Mouse (Mus musculus) ES-Bruce4 (cell line): ENCODE results near the gene Unc45b. TPM values are rescaled to one million over a fixed set of nuclear protein-coding genes. Genes with fewer than 3 reads are reported as not detected.

ENCODE experiments used
- H3K27ac ChIP-seq: 2 replicates; pipeline ENCODE4 v1.5.1; 2012; ENCODE audit warnings: low read length, inconsistent platforms; ENCODE audit not compliant: insufficient read depth
- H3K27me3 ChIP-seq: 2 replicates; pipeline ENCODE4 v1.6.1; 2012; ENCODE audit warnings: mild to moderate bottlenecking, low read length, inconsistent platforms; ENCODE audit not compliant: control insufficient read depth, poor library complexity, insufficient read depth, severe bottlenecking
- H3K36me3 ChIP-seq: 2 replicates; pipeline ENCODE4 v1.6.1; 2012; ENCODE audit warnings: inconsistent platforms, mild to moderate bottlenecking, low read length, moderate library complexity; ENCODE audit not compliant: control insufficient read depth, poor library complexity, insufficient read depth, severe bottlenecking
- H3K4me1 ChIP-seq: one replicate; pipeline ENCODE4 v1.8.1; 2011; ENCODE audit warnings: low read length; ENCODE audit not compliant: control insufficient read depth, insufficient read depth
- H3K4me3 ChIP-seq: 2 replicates; pipeline ENCODE4 v1.5.1; 2011; ENCODE audit warnings: low read depth, mild to moderate bottlenecking, low read length
- H3K9ac ChIP-seq: 2 replicates; pipeline ENCODE4 v1.6.1; 2012; ENCODE audit warnings: low read depth, mild to moderate bottlenecking, inconsistent platforms; ENCODE audit not compliant: poor library complexity, severe bottlenecking
- H3K9me3 ChIP-seq: replicated peaks from 2 replicates; pipeline ENCODE4 v1.6.1; 2012; ENCODE audit warnings: mild to moderate bottlenecking, low read length, inconsistent platforms; ENCODE audit not compliant: control insufficient read depth, poor library complexity, insufficient read depth, severe bottlenecking
- CTCF ChIP-seq: IDR thresholded peaks from one replicate; pipeline ENCODE4 v1.8.1; 2011; ENCODE audit warnings: low read depth, low read length
- EP300 ChIP-seq: IDR thresholded peaks from 2 replicates; pipeline ENCODE4 v1.6.1; 2011; ENCODE audit warnings: low read depth, low read length; ENCODE audit not compliant: insufficient read depth
- POLR2A ChIP-seq: IDR thresholded peaks from one replicate; pipeline ENCODE4 v1.8.1; 2011; ENCODE audit warnings: low read length; ENCODE audit not compliant: insufficient read depth
- polyA plus RNA-seq: library from polyadenylated mRNA; stranded (reverse); fragments of >200 nt; gene quantifications from 2 replicates; pipeline ENCODE4 v1.2.4, GENCODE M21; 2011; ENCODE audit warnings: low read depth; ENCODE audit not compliant: missing spikeins, insufficient read depth, insufficient read length

The Unc45b gene
- polyA plus RNA-seq, 1 experiment = 3.5 TPM

DNA sequence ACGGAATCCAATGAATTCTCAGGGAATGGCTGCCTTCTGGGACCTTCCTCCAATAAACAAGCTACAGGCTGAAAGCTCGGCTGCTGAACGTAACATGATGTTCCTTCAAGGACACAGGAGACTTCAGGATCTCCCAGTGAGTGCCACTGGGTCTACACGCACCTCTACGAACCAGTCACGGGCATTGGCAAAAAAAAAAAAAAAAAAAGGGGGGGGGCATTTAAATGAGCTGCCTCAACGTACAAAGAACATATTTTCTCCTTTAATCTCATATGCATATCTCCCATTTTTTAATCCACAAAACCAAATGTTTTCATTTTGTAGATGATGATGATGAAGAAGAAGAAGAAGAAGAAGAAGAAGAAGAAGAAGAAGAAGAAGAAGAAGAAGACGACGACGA, 44.4 kb upstream of the Unc45b start:
- no peak overlapping the region for H3K9ac ChIP-seq
- no peaks in the 10 kb centered on the region for H3K27me3 ChIP-seq
- TF ChIP-seq EP300 (no peak), CTCF (no peak), POLR2A (no peak)
- no peaks in the 10 kb centered on the region for H3K9me3 ChIP-seq
- no peaks in the 10 kb centered on the region; the same call in 1 of the 2 replicates for H3K36me3 ChIP-seq
- H3K27ac ChIP-seq = no peak overlapping the region
- no peaks in the 10 kb centered on the region for H3K4me1 ChIP-seq
- H3K4me3 ChIP-seq = no peak overlapping the region

DNA sequence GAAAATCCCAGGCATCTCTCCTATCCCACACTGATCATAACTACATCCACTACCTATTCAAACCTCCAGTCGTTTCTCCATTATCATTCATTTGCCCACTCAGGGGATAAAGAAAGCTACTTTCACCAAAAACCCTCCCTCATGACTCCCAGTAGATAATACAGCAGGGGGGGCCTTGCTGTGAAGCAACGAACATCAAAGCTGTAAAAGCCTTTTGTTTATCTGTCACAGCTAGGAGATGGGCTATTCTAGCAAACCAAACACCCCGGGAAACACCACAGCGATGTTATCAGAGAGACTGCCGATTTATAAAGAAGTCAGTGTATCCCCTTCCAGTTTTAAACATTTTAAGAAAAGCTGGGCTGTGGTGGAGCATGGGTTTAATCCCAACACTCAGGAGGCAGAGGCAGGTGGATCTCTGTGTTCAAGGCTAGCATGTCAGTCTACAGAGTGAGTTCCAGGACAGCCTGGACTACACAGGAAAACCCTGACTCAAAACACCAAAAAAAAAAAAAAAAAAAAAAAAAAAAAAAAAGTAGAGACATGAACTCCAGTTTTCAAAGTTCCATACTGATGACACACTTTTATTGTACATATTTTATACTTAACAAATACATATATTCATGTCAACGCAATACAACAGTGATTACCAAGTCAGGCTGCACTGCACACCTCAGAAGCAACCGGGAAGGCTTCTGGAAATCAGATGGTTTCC, 43.3 kb upstream of the Unc45b start:
- no peak overlapping the region for H3K27ac ChIP-seq
- no peaks in the 10 kb centered on the region; the same call in 1 of the 2 replicates for H3K36me3 ChIP-seq
- H3K9ac ChIP-seq = no peak overlapping the region
- H3K27me3 ChIP-seq = no peaks in the 10 kb centered on the region
- TF ChIP-seq CTCF = no peak
- no peak for TF ChIP-seq POLR2A
- no peak for TF ChIP-seq EP300
- no peaks in the 10 kb centered on the region for H3K4me1 ChIP-seq
- H3K9me3 ChIP-seq = no peaks in the 10 kb centered on the region
- no peak overlapping the region for H3K4me3 ChIP-seq

DNA sequence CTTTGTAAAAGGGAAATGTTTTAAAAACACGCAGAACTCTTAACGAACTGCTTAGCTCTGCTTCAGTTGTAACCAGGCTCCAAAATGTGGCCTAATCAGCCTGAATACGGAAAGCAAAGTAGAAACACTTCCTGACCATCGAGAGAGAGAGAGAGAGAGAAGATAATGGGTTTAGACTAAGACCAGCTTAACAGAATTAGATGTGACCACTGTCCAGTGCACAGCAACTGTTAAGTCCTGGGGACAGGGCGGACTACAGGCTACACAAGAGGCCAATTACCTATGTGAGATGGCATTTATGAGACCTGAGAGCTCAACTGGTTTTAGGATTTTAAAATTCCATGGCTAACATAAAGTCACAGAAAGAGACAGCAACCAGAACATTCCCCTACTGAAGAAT, 42.4 kb upstream of the Unc45b start:
- no peaks in the 10 kb centered on the region for H3K27me3 ChIP-seq
- no peak overlapping the region for H3K9ac ChIP-seq
- H3K36me3 ChIP-seq = no peaks in the 10 kb centered on the region; the same call in 1 of the 2 replicates
- H3K4me3 ChIP-seq = no peak overlapping the region
- TF ChIP-seq EP300 (no peak), POLR2A (no peak), CTCF (no peak)
- H3K27ac ChIP-seq = no peak overlapping the region
- no peaks in the 10 kb centered on the region for H3K4me1 ChIP-seq
- H3K9me3 ChIP-seq = no peaks in the 10 kb centered on the region

DNA sequence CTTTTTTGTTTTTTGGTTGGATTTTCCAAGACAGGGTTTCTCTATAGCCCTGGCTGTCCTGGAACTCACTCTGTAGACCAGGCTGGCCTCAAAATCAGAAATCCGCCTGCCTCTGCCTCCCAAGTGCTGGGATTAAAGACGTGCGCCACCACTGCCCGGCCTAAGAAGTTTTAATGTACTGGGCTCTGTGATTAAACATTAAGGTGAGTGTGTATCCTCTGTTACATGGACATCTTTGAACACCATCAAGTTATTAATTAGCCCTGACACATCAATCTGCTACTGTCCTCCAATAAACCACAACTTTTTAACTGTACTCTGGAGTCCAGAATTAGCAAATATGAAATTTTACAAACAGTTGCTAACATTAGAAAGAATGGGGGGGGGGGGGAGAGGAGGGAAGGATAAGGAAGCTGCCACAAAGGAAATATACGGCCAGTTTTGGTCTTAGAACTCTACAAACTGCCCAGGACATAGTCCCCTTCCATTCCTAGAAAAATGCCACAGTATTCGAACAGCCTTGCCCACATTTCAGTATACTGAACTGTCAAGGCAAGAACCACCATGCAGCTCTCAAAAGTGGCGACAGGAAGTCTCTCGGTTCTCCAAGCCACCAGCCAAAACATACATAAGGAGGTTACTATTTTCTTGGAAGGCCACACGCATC, 40.7 kb upstream of the Unc45b start:
- TF ChIP-seq CTCF (no peak), EP300 (no peak), POLR2A (no peak)
- no peaks in the 10 kb centered on the region for H3K9me3 ChIP-seq
- peak overlapping the region; percentile 77 for H3K4me3 ChIP-seq
- H3K4me1 ChIP-seq = no peaks in the 10 kb centered on the region
- H3K9ac ChIP-seq = peak overlapping the region; percentile 86
- no peak overlapping the region for H3K27ac ChIP-seq
- no peaks in the 10 kb centered on the region; the same call in 1 of the 2 replicates for H3K36me3 ChIP-seq
- no peaks in the 10 kb centered on the region for H3K27me3 ChIP-seq

DNA sequence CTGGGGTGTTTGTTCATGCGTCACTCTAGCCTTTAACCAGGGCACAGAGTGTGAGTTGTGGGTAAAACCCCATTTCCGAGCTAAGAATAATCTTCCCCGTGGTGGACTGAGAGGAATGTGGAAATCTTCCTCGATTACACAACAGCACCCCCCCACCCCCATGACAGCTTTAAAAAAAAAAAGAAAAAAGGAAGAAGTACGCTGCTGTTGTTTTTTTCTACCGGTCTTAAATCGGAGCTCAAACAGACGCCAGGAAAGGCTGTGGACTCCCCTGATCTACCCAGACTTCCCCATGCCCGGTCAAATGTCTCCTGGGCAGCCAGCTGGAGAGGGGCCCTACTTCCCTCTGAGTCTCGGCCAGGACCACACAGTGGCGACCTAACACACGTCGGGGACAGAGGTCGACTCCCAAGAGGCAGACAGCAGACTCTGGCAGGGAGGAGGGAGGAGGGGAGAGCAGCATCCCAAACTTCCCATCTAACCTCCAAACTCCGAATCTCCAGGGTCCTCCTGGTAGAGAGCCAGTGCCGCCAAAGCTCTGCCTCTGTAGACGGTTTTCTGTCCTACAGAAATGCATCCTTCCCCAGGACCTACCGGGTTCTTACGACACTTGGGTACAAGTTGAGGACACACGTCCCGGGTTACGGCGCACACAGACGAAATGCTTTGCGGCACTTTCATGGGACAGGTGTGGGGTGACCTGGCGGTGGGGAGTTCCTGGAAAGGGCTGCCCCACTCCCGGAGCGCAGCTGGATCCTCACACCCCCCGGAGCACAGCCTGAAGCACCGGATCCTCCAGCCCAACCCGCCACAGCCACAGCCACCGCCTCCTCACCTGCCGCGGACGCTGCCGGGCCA, 39.9 kb upstream of the Unc45b start:
- H3K36me3 ChIP-seq = no peaks in the 10 kb centered on the region; the same call in 1 of the 2 replicates
- no peak for TF ChIP-seq EP300
- no peak for TF ChIP-seq CTCF
- TF ChIP-seq POLR2A = no peak
- no peaks in the 10 kb centered on the region for H3K4me1 ChIP-seq
- H3K9me3 ChIP-seq = no peaks in the 10 kb centered on the region
- H3K27ac ChIP-seq = no peak overlapping the region
- H3K4me3 ChIP-seq = peak overlapping the region; percentile 77
- H3K27me3 ChIP-seq = no peaks in the 10 kb centered on the region
- peak overlapping the region; percentile 86 for H3K9ac ChIP-seq

DNA sequence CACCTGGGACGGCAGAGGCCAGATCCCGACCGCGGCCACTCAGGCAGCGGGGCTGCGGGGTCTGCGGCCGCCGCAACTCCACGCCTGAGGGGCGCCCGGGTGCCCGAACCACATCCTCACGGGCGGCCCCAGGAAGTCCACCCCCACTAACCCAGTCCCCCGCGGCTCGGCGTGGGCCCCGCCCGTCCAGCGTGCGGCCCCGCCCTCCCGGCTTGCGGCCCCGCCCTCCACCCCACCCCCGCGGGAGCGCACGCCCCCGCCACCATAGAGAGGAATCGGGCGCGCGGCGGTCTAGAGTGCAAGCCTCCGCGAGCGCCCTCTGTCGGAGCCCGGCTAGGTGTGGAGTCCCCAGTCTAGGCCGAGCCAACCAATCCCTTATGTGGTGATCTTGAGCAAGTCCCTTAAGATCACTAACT, 39.3 kb upstream of the Unc45b start, which contains the start of gene Rffl:
TSS of gene Rffl (minus strand) at position 180 of the 416 bp plus-strand sequence.
- Histone ChIP-seq H3K9ac (peak within 1 kb of the TSS; percentile 86), H3K27me3 (no peaks in the 10 kb centered on the region), H3K9me3 (no peaks in the 10 kb centered on the region), H3K4me3 (peak within 1 kb of the TSS; percentile 77), H3K4me1 (no peaks in the 10 kb centered on the region), H3K27ac (no peak within 1 kb of the TSS), H3K36me3 (no peaks in the 10 kb centered on the region; the same call in 1 of the 2 replicates)
- TF ChIP-seq POLR2A (no peak), CTCF (peak; percentile 69)
